Mouse (Mus musculus) frontal cortex, adult 2 months (tissue): ENCODE results near the gene Ssr1. TPM values are rescaled to one million over a fixed set of nuclear protein-coding genes. Genes with fewer than 3 reads are reported as not detected.

Experiments used
- DNase-seq, 2 experiments: peaks; one replicate each; pipeline ENCODE4 v3.0.0; 2022; ENCODE audit warnings: low spot score in 1 of 2; ENCODE audit errors: extremely low spot score in 1 of 2
- polyA plus RNA-seq: library from polyadenylated mRNA; depleted of rRNA; stranded (reverse); fragments of >200 nt; gene quantifications from 2 replicates; pipeline ENCODE4 v1.2.3, GENCODE M21; 2012; rRNA removed

The Ssr1 gene
- polyA plus RNA-seq, 1 experiment = 31.9 TPM

GRCm38 (mm10) chr13:37923643-37924460 lies 70.2 kb downstream of the Ssr1 start:
- DNase-seq = no peak

DNA sequence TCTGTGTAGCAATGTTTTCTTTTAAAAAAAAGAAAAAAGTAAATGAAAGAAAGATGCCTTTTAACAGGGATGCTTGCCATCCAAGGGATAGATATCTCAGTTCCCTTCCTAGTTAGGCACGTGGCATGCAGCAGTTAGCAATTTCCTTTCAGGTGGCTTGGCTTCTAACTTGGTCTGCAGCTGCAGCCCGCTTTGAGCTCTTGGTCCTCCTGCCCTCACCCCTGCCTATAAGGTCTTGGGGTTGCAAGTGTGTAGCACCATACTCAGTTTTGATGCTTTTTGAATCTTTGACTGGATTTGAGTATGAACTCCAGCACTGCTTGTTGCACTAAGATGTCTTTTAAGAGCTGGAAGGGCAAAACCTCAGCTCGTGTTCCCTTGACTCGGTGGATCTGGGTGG lies 70.9 kb downstream of the Ssr1 start:
- no peak for DNase-seq

DNA sequence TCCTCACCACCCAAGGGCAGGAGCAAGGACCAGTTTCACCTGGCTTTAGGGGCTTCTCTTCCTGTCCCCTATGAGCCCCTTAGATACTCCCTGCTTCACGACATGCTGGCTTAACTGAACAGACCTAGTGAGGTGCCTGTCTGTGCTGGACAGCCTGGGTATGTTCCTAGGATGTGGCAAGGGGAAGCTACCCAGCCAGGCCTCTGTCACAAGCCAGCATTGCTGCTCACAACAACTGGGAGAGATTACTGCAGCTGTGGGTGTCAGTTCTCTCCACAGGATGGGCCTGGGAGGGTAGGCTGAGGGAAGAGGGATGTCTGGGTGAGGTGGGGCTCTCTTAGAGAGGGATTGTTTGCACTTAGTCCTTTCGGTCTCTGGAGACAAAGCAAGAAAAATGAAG lies 73.3 kb downstream of the Ssr1 start:
- no peak for DNase-seq

GRCm38 (mm10) chr13:37919711-37920277 lies 74.2 kb downstream of the Ssr1 start:
- DNase-seq = no peak

- DNase-seq = no peak
Observed at GRCm38 (mm10) chr13:37918336-37919261, 75.4 kb downstream of the Ssr1 start.

Other genes with a start within 250 kb of the Ssr1 start
- 35.6 and 38.2 TPM in 2 replicates for gene Rreb1, start 215.8 kb downstream of the Ssr1 start, polyA plus RNA-seq
- gene Riok1, start 42.8 kb upstream of the Ssr1 start, polyA plus RNA-seq = 33.9 and 35.7 TPM in 2 replicates
- gene Cage1, start 42.9 kb upstream of the Ssr1 start, polyA plus RNA-seq = 1.8 and 2.1 TPM in 2 replicates
- gene Dsp, start 157.1 kb upstream of the Ssr1 start, polyA plus RNA-seq = 0.34 and 0.36 TPM in 2 replicates
- gene Snrnp48, start 210.7 kb upstream of the Ssr1 start, polyA plus RNA-seq = 27.8 and 29.1 TPM in 2 replicates